Mouse (Mus musculus) cerebellum, adult 2 months (tissue): ENCODE measurements around the gene Dynlt1b. TPM values are rescaled to one million over a fixed set of nuclear protein-coding genes. Genes with fewer than 3 reads are reported as not detected.
"Not testable (repeated sequence)": the region's sequence is repeated elsewhere in the genome, so short reads cannot be mapped to it uniquely, and the experiment has no call there.

Experiments
- DNase-seq, 2 experiments: peaks; one replicate each; pipeline ENCODE4 v3.0.0; 2021
- H3K27ac ChIP-seq: fragments of 200-500 bp; 2 replicates; pipeline ENCODE4 v1.5.1; 2012; ENCODE audit warnings: low read length, control low read depth, inconsistent platforms; ENCODE audit not compliant: insufficient read depth
- H3K27me3 ChIP-seq: fragments of 200-500 bp; 2 replicates; pipeline ENCODE4 v1.6.1; 2012; ENCODE audit warnings: inconsistent platforms, mild to moderate bottlenecking, low read length, moderate library complexity; ENCODE audit not compliant: control insufficient read depth, insufficient read depth
- H3K4me1 ChIP-seq: fragments of 200-500 bp; 2 replicates; pipeline ENCODE4 v1.6.1; 2011; ENCODE audit warnings: low read length; ENCODE audit not compliant: control insufficient read depth, insufficient read depth
- H3K4me3 ChIP-seq: fragments of 200-500 bp; replicated peaks from 2 replicates; pipeline ENCODE3; 2011; ENCODE audit warnings: mild to moderate bottlenecking, low read depth, low read length, control low read depth; ENCODE audit not compliant: insufficient read depth
- WGBS: fragments of 180-500 bp; shearing (Covaris S2); methylation state at CpG from one replicate; pipeline ENCODE4 v1.1.7; 2018; 5-methylcytosine and 5-hydroxymethylcytosine counted together
- polyA plus RNA-seq: library from polyadenylated mRNA; depleted of rRNA; stranded (reverse); fragments of >200 nt; gene quantifications from 2 replicates; pipeline ENCODE4 v1.2.3, GENCODE M21; 2012; rRNA removed

Dynlt1b gene
- polyA plus RNA-seq, 1 experiment = 160 TPM

DNA sequence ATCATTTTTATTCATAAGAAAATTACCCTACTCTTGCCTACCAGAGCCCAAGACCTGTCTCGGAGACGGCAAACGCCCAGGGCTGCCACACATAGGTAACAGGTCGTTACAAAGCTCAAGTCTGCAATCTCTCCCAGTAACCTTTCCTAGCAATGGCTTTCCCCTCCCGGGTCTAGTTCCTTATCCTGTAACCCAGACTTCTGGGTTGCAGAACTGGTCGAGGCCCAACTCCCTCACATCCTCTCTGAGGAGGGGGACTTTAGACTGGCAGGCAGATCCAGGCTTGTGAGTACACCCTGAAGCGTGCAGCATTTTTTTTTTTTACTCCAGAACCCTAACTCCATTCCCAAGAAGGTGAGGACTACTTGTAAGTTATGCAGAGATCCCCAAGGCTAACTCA lies 46.0 kb downstream of the Dynlt1b start:
- not testable (repeated sequence) for H3K27me3 ChIP-seq, H3K4me3 ChIP-seq, H3K27ac ChIP-seq, DNase-seq
- peaks cover 18% of the 10 kb centered on the region for H3K4me1 ChIP-seq
- WGBS = 58% methylated on average over 7 of the region's 7 CpGs

DNA sequence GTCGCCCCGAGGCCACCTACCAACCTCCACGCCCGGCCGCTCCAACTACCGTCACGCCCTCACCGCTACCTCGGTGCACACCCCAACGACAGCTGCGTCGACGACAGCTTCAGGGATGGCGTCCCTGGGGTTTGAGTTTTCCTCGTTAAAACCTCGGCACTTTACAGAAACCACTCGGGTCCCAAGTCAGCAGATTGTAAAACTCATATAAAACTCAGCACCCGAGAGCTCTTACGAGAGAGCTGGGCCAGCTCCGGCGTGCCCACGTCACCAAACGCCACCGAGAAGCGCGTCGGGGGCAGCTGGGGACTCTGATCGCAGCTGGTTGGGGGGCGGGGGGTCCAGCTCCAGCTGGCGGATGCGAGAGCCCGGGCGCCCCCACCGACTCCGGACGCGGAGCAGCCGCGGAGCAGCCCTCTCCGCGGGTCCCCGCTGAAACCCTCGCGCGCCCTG lies 46.6 kb downstream of the Dynlt1b start:
- under 1% methylated on average over 45 of the region's 45 CpGs for WGBS
- peak overlapping the region; percentile 54 for H3K4me3 ChIP-seq
- H3K4me1 ChIP-seq = peaks cover 18% of the 10 kb centered on the region
- not testable (repeated sequence) for H3K27me3 ChIP-seq, H3K27ac ChIP-seq, DNase-seq

DNA sequence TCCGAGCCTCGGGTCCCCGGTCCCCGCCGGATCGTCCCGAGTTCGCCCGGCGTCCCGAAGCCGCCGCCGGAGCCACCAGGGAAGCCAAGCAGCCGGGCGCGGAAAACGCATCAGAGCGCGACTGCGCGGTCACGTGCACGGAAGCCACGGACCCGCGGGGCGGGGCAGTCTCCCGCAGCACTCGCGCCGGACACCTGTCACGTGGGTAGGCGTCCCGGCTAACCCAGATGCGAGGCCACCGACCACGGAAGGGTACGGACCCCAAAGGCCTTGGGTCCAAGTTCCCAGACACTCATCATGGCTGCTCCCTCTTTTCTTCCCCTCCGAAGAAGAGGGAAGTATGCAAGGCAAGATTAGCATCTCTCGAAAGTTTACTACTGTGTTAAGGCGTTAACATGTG lies 47.1 kb downstream of the Dynlt1b start:
- Histone ChIP-seq H3K4me3 (peak overlapping the region; percentile 49), H3K4me1 (peaks cover 18% of the 10 kb centered on the region)
- DNase-seq, H3K27ac ChIP-seq, H3K27me3 ChIP-seq: not testable (repeated sequence)
- 1% methylated on average over 42 of the region's 42 CpGs for WGBS

DNA sequence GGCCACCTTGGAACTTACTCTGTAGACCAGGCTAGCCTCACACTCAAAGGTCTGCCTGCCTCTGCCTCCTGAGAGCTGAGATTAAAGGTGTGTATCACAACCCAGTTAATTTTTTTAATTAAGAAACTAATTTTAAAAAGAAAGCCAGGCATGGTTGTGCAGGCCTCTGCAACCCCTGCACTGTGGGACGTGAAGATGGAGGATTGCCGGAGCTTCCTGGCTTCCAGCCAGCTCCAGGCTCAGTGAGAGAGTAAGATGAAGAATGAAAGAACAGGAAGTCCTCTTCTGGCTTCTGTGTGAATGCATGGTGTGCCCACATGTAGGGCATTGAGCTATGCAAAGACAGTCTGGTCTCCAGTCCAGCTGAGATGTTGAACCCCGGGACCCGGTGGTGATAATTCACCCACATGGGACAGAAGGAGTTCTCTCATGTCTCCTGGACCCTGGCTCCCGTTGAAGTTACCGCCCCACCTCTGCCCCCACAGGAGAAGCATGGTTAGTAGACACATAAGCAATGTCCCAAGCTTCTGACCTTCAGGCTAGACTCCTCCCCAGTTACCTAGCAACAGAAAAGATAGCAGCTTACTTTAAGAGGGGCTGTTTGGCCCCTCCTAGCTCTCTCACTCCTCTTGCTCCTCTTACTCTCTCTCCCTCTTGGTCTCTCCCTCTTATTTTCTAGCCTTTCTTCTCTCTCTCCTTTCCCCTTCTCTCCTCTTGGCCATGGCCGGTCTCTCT lies 51.1 kb downstream of the Dynlt1b start:
- H3K27me3 ChIP-seq, H3K4me1 ChIP-seq, H3K4me3 ChIP-seq, DNase-seq, H3K27ac ChIP-seq: not testable (repeated sequence)
- 47% methylated on average over 5 of the region's 7 CpGs for WGBS

DNA sequence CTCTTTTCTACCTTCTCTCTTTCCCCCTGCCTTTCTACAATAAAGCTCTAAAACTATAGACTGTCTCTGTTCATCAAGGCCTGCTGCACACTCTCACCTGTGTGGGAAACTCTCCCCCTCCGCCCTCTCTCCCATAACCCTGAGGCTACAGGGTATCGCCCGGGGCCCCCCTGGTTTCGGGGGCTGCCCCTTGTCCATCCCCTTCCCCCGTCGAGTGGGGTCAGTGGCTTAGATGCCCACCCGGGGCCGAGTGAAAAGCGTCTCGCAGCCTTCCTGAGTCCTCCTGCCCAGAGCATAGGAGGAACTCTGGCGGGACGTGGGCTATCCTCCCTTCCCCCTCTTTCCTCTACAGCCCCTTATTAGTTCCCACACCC lies 51.7 kb downstream of the Dynlt1b start:
- WGBS = 85% methylated on average over 12 of the region's 12 CpGs
- not testable (repeated sequence) for H3K27me3 ChIP-seq, H3K27ac ChIP-seq, DNase-seq, H3K4me3 ChIP-seq, H3K4me1 ChIP-seq

DNA sequence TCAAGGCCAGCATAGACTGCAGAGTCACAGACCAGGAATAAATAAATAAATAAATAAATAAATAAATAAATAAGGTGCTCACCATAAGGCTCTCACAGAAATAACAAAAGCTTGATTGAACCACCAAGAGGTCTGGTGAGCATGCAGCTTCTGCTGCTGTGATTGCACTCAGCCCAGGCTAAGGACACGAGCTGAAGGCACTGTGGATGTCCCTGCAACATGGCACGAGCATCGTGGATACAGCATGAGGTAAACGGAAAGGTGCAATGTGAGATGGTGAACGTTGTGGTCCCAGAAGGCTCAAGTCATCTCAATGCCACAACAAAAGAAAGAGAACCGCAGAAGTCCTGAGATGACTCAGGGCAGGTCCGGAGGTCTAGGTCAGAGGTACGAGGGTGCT lies 52.3 kb downstream of the Dynlt1b start:
- not testable (repeated sequence) for H3K27me3 ChIP-seq, H3K4me1 ChIP-seq, H3K4me3 ChIP-seq, H3K27ac ChIP-seq, DNase-seq
- 90% methylated on average over 8 of the region's 8 CpGs for WGBS

Other genes with a start within 250 kb of the Dynlt1b start
- 83.8 and 86.6 TPM in 2 replicates for gene Tmem181a, start 173.3 kb upstream of the Dynlt1b start, polyA plus RNA-seq
- 18.7 and 19.9 TPM in 2 replicates for gene Dynlt1a, start 112.6 kb upstream of the Dynlt1b start, polyA plus RNA-seq
- 26.4 and 30.2 TPM in 2 replicates for gene Dynlt1c, start 171.6 kb downstream of the Dynlt1b start, polyA plus RNA-seq
- 24.6 and 29.0 TPM in 2 replicates for gene Dynlt1f, start 225.8 kb downstream of the Dynlt1b start, polyA plus RNA-seq
- gene Sytl3, start 229.0 kb downstream of the Dynlt1b start, polyA plus RNA-seq = 0.21 and 0.41 TPM in 2 replicates